Mouse (Mus musculus) T-helper 17 cell (primary cell): Measurements from ENCODE around the gene Arhgef33.

ENCODE experiments used
- in situ Hi-C, 2 experiments: fragments of 300-600 bp; cut with MboI, MseI; formaldehyde crosslinking; loops; 1 replicate in 1 of 2; 2 replicates in 1 of 2; pipeline ENCODE4 v1.15.1; 2025; ENCODE audit warnings: high pct_unique_total_duplicates in 2 of 2

Arhgef33 gene

DNA sequence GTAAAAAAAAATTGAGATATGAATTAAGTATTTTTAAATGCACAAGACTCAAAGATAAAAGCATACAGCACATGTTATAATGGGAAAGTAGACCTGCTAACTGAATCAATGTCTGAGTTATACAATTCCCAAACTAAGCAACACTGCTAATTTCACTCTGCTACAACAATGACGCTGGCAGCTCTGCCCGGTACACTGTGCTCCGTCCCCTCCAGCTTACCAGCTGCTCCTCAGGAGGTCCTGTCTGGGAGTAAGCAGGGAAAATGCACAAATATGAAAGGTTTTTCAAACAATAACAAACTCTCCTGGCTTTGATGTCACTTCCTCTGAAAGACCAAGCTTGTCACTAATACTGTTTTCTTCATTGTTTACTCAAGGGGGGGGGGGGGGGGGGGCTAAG is 127.2 kb downstream of the Arhgef33 start:
- in situ Hi-C loops: no loop called here

DNA sequence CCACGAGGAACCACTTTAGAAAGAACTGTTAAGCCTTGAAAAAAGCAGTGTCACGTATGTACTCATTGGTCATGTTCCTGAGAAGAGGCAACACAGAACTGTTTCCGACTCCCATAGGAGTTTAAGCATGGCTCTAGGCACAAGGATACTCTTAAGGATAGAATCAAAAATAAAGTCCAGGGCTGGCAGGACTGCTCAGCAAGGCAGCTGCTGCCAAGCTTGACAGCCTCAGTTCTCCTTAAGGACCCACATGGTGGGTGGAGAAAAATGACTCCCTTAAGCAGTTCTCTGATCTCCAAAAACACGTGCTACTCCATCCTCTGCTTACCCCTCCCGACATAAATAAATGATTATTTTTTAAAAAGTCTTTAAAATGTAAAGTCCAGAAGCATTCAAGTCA is 128.5 kb downstream of the Arhgef33 start:
- in situ Hi-C loops: no loop called here

DNA sequence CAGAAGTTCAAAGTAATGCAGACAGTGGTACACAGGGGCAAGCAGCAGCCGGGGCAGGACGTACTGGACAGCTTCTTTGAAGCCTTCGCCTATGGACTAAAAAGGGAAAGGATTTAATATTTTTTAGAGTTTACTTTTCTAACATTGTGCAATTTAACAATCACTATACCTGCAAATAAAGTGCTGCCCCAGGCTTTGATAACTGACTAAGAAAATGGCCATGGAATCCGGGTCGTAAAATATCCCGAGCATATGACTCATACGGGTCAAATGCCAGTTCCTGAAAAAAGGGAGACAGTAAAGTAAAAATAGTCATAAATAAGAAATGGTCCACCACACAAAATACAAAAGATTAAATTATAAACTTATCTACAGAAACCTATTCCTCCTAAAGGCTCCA is 138.2 kb downstream of the Arhgef33 start:
- in situ Hi-C loops: no loop called here

DNA sequence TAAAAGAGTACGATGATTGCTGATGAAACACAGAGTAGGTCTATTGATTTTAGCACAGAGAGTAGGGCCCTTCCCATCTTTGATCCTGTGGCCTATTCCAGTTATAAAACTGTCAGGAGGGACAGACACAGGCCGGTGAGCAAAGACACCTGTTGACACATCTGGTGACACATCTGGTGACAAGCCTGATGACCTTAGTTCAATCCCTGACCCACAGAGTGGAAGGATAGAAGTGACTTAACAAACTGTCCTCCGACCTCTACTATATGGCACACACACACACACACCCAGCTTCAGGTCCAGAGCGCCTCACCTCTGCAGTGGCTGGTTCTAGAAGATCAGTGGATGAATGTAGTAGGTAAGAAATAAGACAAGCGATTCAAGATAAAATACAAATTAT is 139.3 kb downstream of the Arhgef33 start:
- in situ Hi-C loops: no loop called here
